Mouse (Mus musculus) CH12.LX (cell line): ENCODE measurements around the gene Gm20388. TPM values are rescaled to one million over a fixed set of nuclear protein-coding genes. Genes with fewer than 3 reads are reported as not detected.
A peak's percentile ranks its signal among the peaks of the same experiment; 100 is the strongest.

Source experiments
- DNase-seq: peaks from one replicate; pipeline ENCODE4 v3.0.0-alpha.2; 2013; ENCODE audit errors: extremely low read depth
- H3K27ac ChIP-seq: 2 replicates; pipeline ENCODE4 v1.5.1; 2012; ENCODE audit warnings: low read depth, mild to moderate bottlenecking, control low read depth, moderate library complexity; ENCODE audit not compliant: insufficient read depth
- H3K27me3 ChIP-seq: replicated peaks from 2 replicates; pipeline ENCODE3; 2012; ENCODE audit warnings: inconsistent platforms
- H3K36me3 ChIP-seq, 2 experiments: replicated peaks in 1 of 2; 2 replicates each; pipeline versions ENCODE3 to v1.6.1; 2012; ENCODE audit warnings: inconsistent platforms in 1 of 2, low read length in 1 of 2, mild to moderate bottlenecking in 1 of 2, mixed read lengths in 1 of 2, moderate library complexity in 1 of 2; ENCODE audit not compliant: control insufficient read depth in 1 of 2, insufficient read depth in 1 of 2
- H3K4me1 ChIP-seq, 2 experiments: 2 replicates each; pipeline ENCODE4 v1.6.1; 2012; ENCODE audit warnings: inconsistent platforms in 1 of 2, moderate library complexity in 1 of 2; ENCODE audit not compliant: insufficient read depth in 2 of 2, control insufficient read depth in 1 of 2
- H3K4me2 ChIP-seq: 2 replicates; pipeline ENCODE4 v1.6.1; 2012; ENCODE audit warnings: low read depth, mild to moderate bottlenecking, control low read depth; ENCODE audit not compliant: poor library complexity, insufficient read depth, severe bottlenecking
- H3K4me3 ChIP-seq, 3 experiments: fragments of 150-350 bp in 1 of 3; sonication (generic) in 1 of 3; replicated peaks in 1 of 3; 2 replicates each; pipeline versions ENCODE3 to v1.5.1; 2011 to 2012; ENCODE audit warnings: low read depth in 2 of 3, low read length in 2 of 3, mild to moderate bottlenecking in 2 of 3, moderate library complexity in 2 of 3, control low read depth in 1 of 3, improper control_type of control experiment in 1 of 3, inconsistent platforms in 1 of 3, mixed read lengths in 1 of 3; ENCODE audit not compliant: poor library complexity in 1 of 3
- H3K79me2 ChIP-seq: replicated peaks from 2 replicates; pipeline ENCODE4 v1.6.1; 2012; ENCODE audit warnings: mild to moderate bottlenecking, moderate library complexity; ENCODE audit not compliant: control insufficient read depth, poor library complexity, insufficient read depth, severe bottlenecking; ENCODE audit errors: extremely low read depth
- H3K9ac ChIP-seq: 2 replicates; pipeline ENCODE4 v1.6.1; 2012; ENCODE audit warnings: low read depth, mild to moderate bottlenecking, control low read depth, moderate library complexity; ENCODE audit not compliant: insufficient read depth
- H3K9me3 ChIP-seq: replicated peaks from 2 replicates; pipeline ENCODE3; 2012; ENCODE audit warnings: low read length, inconsistent platforms, mixed read lengths
- CTCF ChIP-seq, 2 experiments: IDR thresholded peaks in 1 of 2; conservative IDR thresholded peaks in 1 of 2; 2 replicates each; pipeline ENCODE4 v1.5.1; 2011 to 2012; ENCODE audit warnings: low read depth in 2 of 2, low read length in 2 of 2, improper control_type of control experiment in 1 of 2, inconsistent platforms in 1 of 2, mild to moderate bottlenecking in 1 of 2, moderate library complexity in 1 of 2
- ELF1 ChIP-seq: IDR thresholded peaks from 2 replicates; pipeline ENCODE4 v1.6.1; 2014; ENCODE audit warnings: low read depth, mild to moderate bottlenecking, inconsistent platforms, low read length, improper control_type of control experiment
- MAFK ChIP-seq: IDR thresholded peaks from 2 replicates; pipeline ENCODE4 v1.6.1; 2011; ENCODE audit warnings: low read length, improper control_type of control experiment; ENCODE audit not compliant: insufficient replicate concordance
- MAX ChIP-seq: IDR thresholded peaks from 2 replicates; pipeline ENCODE4 v1.6.1; 2011; ENCODE audit warnings: low read length, improper control_type of control experiment
- MXI1 ChIP-seq: IDR thresholded peaks from 2 replicates; pipeline ENCODE4 v1.6.1; 2011; ENCODE audit warnings: mild to moderate bottlenecking, low read depth, low read length, improper control_type of control experiment
- POLR2A ChIP-seq: IDR thresholded peaks from 2 replicates; pipeline ENCODE4 v1.6.1; 2011; ENCODE audit warnings: low read depth, mild to moderate bottlenecking, improper control_type of control experiment, low read length
- POLR2AphosphoS2 ChIP-seq: IDR thresholded peaks from 2 replicates; pipeline ENCODE4 v1.6.1; 2011; ENCODE audit warnings: low read depth, low read length, improper control_type of control experiment
- RCOR1 ChIP-seq: conservative IDR thresholded peaks from 2 replicates; pipeline ENCODE4 v1.6.1; 2012; ENCODE audit warnings: low read depth, mild to moderate bottlenecking, inconsistent platforms, low read length, improper control_type of control experiment
- SIN3A ChIP-seq: IDR thresholded peaks from 2 replicates; pipeline ENCODE4 v1.6.1; 2012; ENCODE audit warnings: low read length, improper control_type of control experiment, inconsistent platforms
- SMC3 ChIP-seq: IDR thresholded peaks from 2 replicates; pipeline ENCODE4 v1.6.1; 2011; ENCODE audit warnings: low read depth, low read length, improper control_type of control experiment
- TCF12 ChIP-seq: IDR thresholded peaks from 2 replicates; pipeline ENCODE4 v1.6.1; 2014; ENCODE audit warnings: low read depth, mild to moderate bottlenecking, inconsistent platforms, low read length, improper control_type of control experiment
- USF1 ChIP-seq: IDR thresholded peaks from 2 replicates; pipeline ENCODE4 v1.6.1; 2014; ENCODE audit warnings: low read depth, mild to moderate bottlenecking, inconsistent platforms, low read length, improper control_type of control experiment
- ZC3H11A ChIP-seq: IDR thresholded peaks from 2 replicates; pipeline ENCODE4 v1.6.1; 2012; ENCODE audit warnings: low read depth, mild to moderate bottlenecking, inconsistent platforms, low read length, improper control_type of control experiment
- ZMIZ1 ChIP-seq: IDR thresholded peaks from 2 replicates; pipeline ENCODE4 v1.6.1; 2012; ENCODE audit warnings: low read depth, mild to moderate bottlenecking, inconsistent platforms, low read length, improper control_type of control experiment
- dilution Hi-C: fragments of 300-500 bp; cut with MboI; formaldehyde crosslinking; loops from 2 replicates; pipeline ENCODE4 v1.14.3; 2020; ENCODE audit warnings: low sequenced_read_pairs; ENCODE audit not compliant: extremely low pct_unique_long_range_greater_than_20kb, extremely low pct_ligation_motif_present
- in situ Hi-C: fragments of 300-500 bp; cut with MboI; formaldehyde crosslinking; loops from 3 replicates; pipeline ENCODE4 v1.14.3; 2019; ENCODE audit warnings: low sequenced_read_pairs, low pct_ligation_motif_present, low pct_unique_long_range_greater_than_20kb, mixed read lengths
- polyA plus RNA-seq: library from polyadenylated mRNA; unstranded; fragments of >175 nt; gene quantifications from 2 replicates; pipeline ENCODE4 v1.2.1, GENCODE M21; 2012; ENCODE audit warnings: low read depth; ENCODE audit not compliant: insufficient read length
- total RNA-seq, 2 experiments: library from RNA; depleted of rRNA; stranded (reverse); fragments of 300-350 nt in 1 of 2; fragments of >200 nt in 1 of 2; gene quantifications; 2 replicates each; pipeline ENCODE4 v1.2.3; 2012 to 2014

The Gm20388 gene
- total and polyA plus RNA-seq, 3 experiments: 14.8 to 26.3 (median 22.2) TPM

DNA sequence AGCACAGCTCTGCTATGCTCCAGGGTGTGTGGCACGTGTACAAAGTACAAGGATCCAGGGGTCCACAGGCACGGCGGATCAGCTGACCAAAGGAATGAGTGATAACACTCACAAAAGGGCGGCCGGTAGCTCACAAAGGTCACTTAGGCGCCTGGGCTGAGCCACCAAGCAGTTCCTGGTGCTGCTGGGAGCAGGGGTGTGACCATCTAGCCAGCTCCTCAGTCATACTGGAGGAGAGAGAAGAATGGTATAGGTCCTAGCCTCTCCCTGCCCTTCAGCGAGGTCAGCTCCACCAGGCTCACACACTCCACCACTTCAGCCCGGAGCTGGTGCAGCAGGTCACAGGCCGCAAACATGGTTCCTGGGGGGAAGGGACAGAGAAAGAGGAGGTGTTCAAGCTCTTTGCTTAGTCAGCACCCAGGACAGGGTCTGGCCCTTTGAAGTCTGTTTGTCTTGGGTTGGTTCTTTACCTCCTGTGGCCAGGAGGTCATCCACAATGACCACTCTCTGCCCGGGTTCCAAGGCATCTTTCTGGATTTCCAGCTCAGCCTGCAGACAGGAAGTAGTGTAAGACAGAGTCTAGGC lies 2664.1 kb downstream of the Gm20388 start:
- Histone ChIP-seq H3K27ac (peak overlapping the region; percentile 29), H3K9ac (no peak overlapping the region), H3K79me2 (peaks cover 18% of the 10 kb centered on the region), H3K36me3 (peaks cover 39 to 74% of the 10 kb centered on the region in 2 experiments), H3K4me2 (peak overlapping the region; percentile 55), H3K4me3 (peak overlapping the region; percentile 76 to 91 (median 89)), H3K4me1 (peaks cover 13 to 44% of the 10 kb centered on the region in 2 experiments), H3K9me3 (no peaks in the 10 kb centered on the region), H3K27me3 (no peaks in the 10 kb centered on the region)
- in situ Hi-C loops: no loop called here
- no peak for DNase-seq
- dilution Hi-C loops: no loop called here
- TF ChIP-seq SMC3 (no peak), CTCF (conservative IDR thresholded peaks at IDR 0.05 in 1 of 2, IDR thresholded peaks at IDR 0.05 in 1 of 2; ENCODE audit: low read depth in 2 of 2, low read length in 2 of 2) (no peak), MAFK (peak; percentile 92), ELF1 (no peak), SIN3A (peak; percentile 59), POLR2A (no peak; the same call in 1 of the 2 replicates), POLR2AphosphoS2 (peak; percentile 35; the same call in 1 of the 2 replicates), TCF12 (no peak), USF1 (no peak), RCOR1 (no peak), MXI1 (peak; percentile 73; the same call in 1 of the 2 replicates), ZMIZ1 (0 out of 2 replicates have a peak, but pooled peaks have one; percentile 21)

DNA sequence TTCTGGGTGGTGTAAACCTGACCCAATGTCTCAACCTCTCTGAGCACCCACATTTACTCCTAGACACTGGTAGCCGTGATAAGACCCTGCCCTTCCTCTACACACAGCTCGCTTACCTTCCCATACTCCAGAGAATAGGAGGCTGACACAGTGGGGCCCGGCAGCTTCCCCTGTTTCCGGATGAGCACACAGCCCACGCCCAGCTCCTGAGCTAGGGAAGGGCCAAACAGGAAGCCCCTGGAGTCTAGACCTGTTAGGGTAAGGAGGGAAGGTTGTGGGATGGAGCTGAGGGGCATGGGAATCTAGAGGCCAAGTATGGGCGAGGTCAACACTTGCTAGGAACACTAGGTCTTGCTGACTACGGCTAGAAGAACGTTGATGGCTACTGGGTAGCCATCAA lies 2664.6 kb downstream of the Gm20388 start:
- no peak for DNase-seq
- Histone ChIP-seq H3K4me1 (peaks cover 13 to 39% of the 10 kb centered on the region in 2 experiments), H3K4me3 (peak overlapping the region; percentile 76 to 91 (median 89)), H3K27me3 (no peaks in the 10 kb centered on the region), H3K9ac (peak overlapping the region; percentile 70; the same call in 1 of the 2 replicates), H3K36me3 (peaks cover 34 to 71% of the 10 kb centered on the region in 2 experiments), H3K9me3 (no peaks in the 10 kb centered on the region), H3K79me2 (peaks cover 17% of the 10 kb centered on the region), H3K27ac (peak overlapping the region; percentile 29), H3K4me2 (peak overlapping the region; percentile 55)
- 0 out of 2 replicates have a peak, but pooled peaks have one; percentile 12 for TF ChIP-seq ZMIZ1
- TF ChIP-seq MAX: 0 out of 2 replicates have a peak, but pooled peaks have one; percentile 20
- no peak for TF ChIP-seq POLR2AphosphoS2
- peak; percentile 29; the same call in 1 of the 2 replicates for TF ChIP-seq MXI1
- no peak for TF ChIP-seq ZC3H11A
- no peak for TF ChIP-seq ELF1
- in situ Hi-C loops: no loop called here
- dilution Hi-C loops: no loop called here
